Mouse (Mus musculus): Measurements from ENCODE around the gene Csnk2a1. TPM values are rescaled to one million over a fixed set of nuclear protein-coding genes. Genes with fewer than 3 reads are reported as not detected.
A peak's percentile ranks its signal among the peaks of the same experiment; 100 is the strongest.

Gene Csnk2a1
- 74.7 and 83.2 TPM in 2 replicates for polyA plus RNA-seq (2015; fragmentation: Nextera tagmentation; extraction: Ambion mirVana)

- ATAC-seq, result peak; percentile 94
- Histone ChIP-seq H3K9ac (ENCODE audit: low read depth, low read length) (peak within 1 kb of the TSS; percentile 89), H3K4me1 (replicated peaks; ENCODE audit: control insufficient read depth, insufficient read depth, low read length) (peaks cover 10% of the 10 kb centered on the region; the same call in 1 of the 2 replicates), H3K27me3 (replicated peaks; ENCODE audit: control insufficient read depth, insufficient read depth, low read length) (no peaks in the 10 kb centered on the region), H3K4me3 (ENCODE audit: low read depth, low read length) (peak within 1 kb of the TSS; percentile 96), H3K9me3 (ENCODE audit: control insufficient read depth) (no peaks in the 10 kb centered on the region), H3K4me2 (replicated peaks; ENCODE audit: low read depth) (peak within 1 kb of the TSS; percentile 68), H3K27ac (ENCODE audit: low read depth, low read length) (peak within 1 kb of the TSS; percentile 99), H3K36me3 (ENCODE audit: control insufficient read depth, insufficient read depth) (0 out of 2 replicates have a peak, but pooled peaks cover 5% of the 10 kb centered on the region)
- TF ChIP-seq CTCF (IDR thresholded peaks at IDR 0.05; ENCODE audit: low read depth), result 0 out of 2 replicates have a peak, but pooled peaks have one; percentile 4
- under 1% methylated on average over 48 of the region's 58 CpGs for WGBS
These were observed at the start of gene Csnk2a1 for GRCm38 (mm10) chr2:152226248-152227050. Gene Csnk2a1, plus strand, starts transcription at chr2:152226839.

GRCm38 (mm10) chr2:152177162-152177805 is 49.4 kb upstream of the Csnk2a1 start:
- WGBS, result 15% methylated on average over 24 of the region's 24 CpGs
- ATAC-seq, result peak; percentile 53; the same call in 1 of the 2 replicates
- TF ChIP-seq CTCF (IDR thresholded peaks at IDR 0.05; ENCODE audit: low read depth), result no peak

GRCm38 (mm10) chr2:152177806-152178170 is 48.9 kb upstream of the Csnk2a1 start:
- Histone ChIP-seq H3K9me3 (ENCODE audit: control insufficient read depth) (no peaks in the 10 kb centered on the region), H3K36me3 (ENCODE audit: control insufficient read depth, insufficient read depth) (no peaks in the 10 kb centered on the region), H3K4me1 (replicated peaks; ENCODE audit: control insufficient read depth, insufficient read depth, low read length) (no peaks in the 10 kb centered on the region), H3K4me3 (ENCODE audit: low read depth, low read length) (no peak overlapping the region), H3K27me3 (replicated peaks; ENCODE audit: control insufficient read depth, insufficient read depth, low read length) (no peaks in the 10 kb centered on the region), H3K27ac (ENCODE audit: low read depth, low read length) (no peak overlapping the region), H3K4me2 (replicated peaks; ENCODE audit: low read depth) (no peak overlapping the region; the same call in 1 of the 2 replicates), H3K9ac (ENCODE audit: low read depth, low read length) (no peak overlapping the region)
- ATAC-seq, result no peak
- 74% methylated on average over 6 of the region's 6 CpGs for WGBS
- no peak for TF ChIP-seq CTCF (IDR thresholded peaks at IDR 0.05; ENCODE audit: low read depth)

More at GRCm38 (mm10) chr2:152177162-152177805, 49.4 kb upstream of the Csnk2a1 start:
- no peak overlapping the region; the same call in 1 of the 2 replicates for H3K27ac ChIP-seq (ENCODE audit: low read depth, low read length)
- no peaks in the 10 kb centered on the region for H3K36me3 ChIP-seq (ENCODE audit: control insufficient read depth, insufficient read depth)
- no peak overlapping the region for H3K4me3 ChIP-seq (ENCODE audit: low read depth, low read length)
- H3K9ac ChIP-seq (ENCODE audit: low read depth, low read length), result no peak overlapping the region
- H3K4me1 ChIP-seq (replicated peaks; ENCODE audit: control insufficient read depth, insufficient read depth, low read length), result no peaks in the 10 kb centered on the region
- H3K9me3 ChIP-seq (ENCODE audit: control insufficient read depth), result no peaks in the 10 kb centered on the region
- H3K4me2 ChIP-seq (replicated peaks; ENCODE audit: low read depth), result peak overlapping the region; percentile 52
- no peaks in the 10 kb centered on the region for H3K27me3 ChIP-seq (replicated peaks; ENCODE audit: control insufficient read depth, insufficient read depth, low read length)

- H3K4me2 ChIP-seq (replicated peaks; ENCODE audit: low read depth), result no peak overlapping the region
- no peak for ATAC-seq
- H3K9ac ChIP-seq (ENCODE audit: low read depth, low read length), result no peak overlapping the region
- TF ChIP-seq CTCF (IDR thresholded peaks at IDR 0.05; ENCODE audit: low read depth), result no peak
- WGBS, result 76% methylated on average over 3 of the region's 3 CpGs
- H3K4me1 ChIP-seq (replicated peaks; ENCODE audit: control insufficient read depth, insufficient read depth, low read length), result no peaks in the 10 kb centered on the region
- no peak overlapping the region for H3K27ac ChIP-seq (ENCODE audit: low read depth, low read length)
- H3K36me3 ChIP-seq (ENCODE audit: control insufficient read depth, insufficient read depth), result no peaks in the 10 kb centered on the region
- no peaks in the 10 kb centered on the region for H3K27me3 ChIP-seq (replicated peaks; ENCODE audit: control insufficient read depth, insufficient read depth, low read length)
- H3K4me3 ChIP-seq (ENCODE audit: low read depth, low read length), result no peak overlapping the region
- H3K9me3 ChIP-seq (ENCODE audit: control insufficient read depth), result no peaks in the 10 kb centered on the region
These were observed 48.3 kb upstream of the Csnk2a1 start for GRCm38 (mm10) chr2:152178345-152178744.

GRCm38 (mm10) chr2:152179301-152179700 is 47.3 kb upstream of the Csnk2a1 start:
- Histone ChIP-seq H3K36me3 (ENCODE audit: control insufficient read depth, insufficient read depth) (no peaks in the 10 kb centered on the region), H3K27ac (ENCODE audit: low read depth, low read length) (no peak overlapping the region), H3K9me3 (ENCODE audit: control insufficient read depth) (no peaks in the 10 kb centered on the region), H3K9ac (ENCODE audit: low read depth, low read length) (no peak overlapping the region), H3K4me2 (replicated peaks; ENCODE audit: low read depth) (no peak overlapping the region), H3K27me3 (replicated peaks; ENCODE audit: control insufficient read depth, insufficient read depth, low read length) (no peaks in the 10 kb centered on the region), H3K4me3 (ENCODE audit: low read depth, low read length) (no peak overlapping the region), H3K4me1 (replicated peaks; ENCODE audit: control insufficient read depth, insufficient read depth, low read length) (no peaks in the 10 kb centered on the region)
- TF ChIP-seq CTCF (IDR thresholded peaks at IDR 0.05; ENCODE audit: low read depth), result no peak
- ATAC-seq, result no peak
- 71% methylated on average over 2 of the region's 2 CpGs for WGBS

GRCm38 (mm10) chr2:152180323-152180722 is 46.3 kb upstream of the Csnk2a1 start:
- no peak overlapping the region for H3K27ac ChIP-seq (ENCODE audit: low read depth, low read length)
- no peaks in the 10 kb centered on the region for H3K36me3 ChIP-seq (ENCODE audit: control insufficient read depth, insufficient read depth)
- no peak for TF ChIP-seq CTCF (IDR thresholded peaks at IDR 0.05; ENCODE audit: low read depth)
- H3K27me3 ChIP-seq (replicated peaks; ENCODE audit: control insufficient read depth, insufficient read depth, low read length), result no peaks in the 10 kb centered on the region
- WGBS, result 62% methylated on average over 6 of the region's 6 CpGs
- H3K9ac ChIP-seq (ENCODE audit: low read depth, low read length), result no peak overlapping the region
- no peak overlapping the region for H3K4me3 ChIP-seq (ENCODE audit: low read depth, low read length)
- no peaks in the 10 kb centered on the region for H3K9me3 ChIP-seq (ENCODE audit: control insufficient read depth)
- no peak overlapping the region for H3K4me2 ChIP-seq (replicated peaks; ENCODE audit: low read depth)
- H3K4me1 ChIP-seq (replicated peaks; ENCODE audit: control insufficient read depth, insufficient read depth, low read length), result no peaks in the 10 kb centered on the region
- 0 out of 2 replicates have a peak, but pooled peaks have one; percentile 10 for ATAC-seq

Measured in intestine, postnatal 0 days (tissue).